Mouse (Mus musculus): ENCODE data around the gene Asic4. TPM values are rescaled to one million over a fixed set of nuclear protein-coding genes. Genes with fewer than 3 reads are reported as not detected.

Gene Asic4
- polyA plus RNA-seq, 1 experiment from 2014 or later = 0.13 TPM

- Histone ChIP-seq H3K27ac (replicated peaks; ENCODE audit: low read depth, low read length) (no peak overlapping the region), H3K4me2 (ENCODE audit: low read depth, severe bottlenecking) (no peak overlapping the region), H3K27me3 (ENCODE audit: control insufficient read depth, insufficient read depth, low read length) (peaks cover 28% of the 10 kb centered on the region), H3K4me3 (ENCODE audit: low read depth, low read length) (no peak overlapping the region), H3K36me3 (ENCODE audit: control insufficient read depth, insufficient read depth, low read length) (no peaks in the 10 kb centered on the region), H3K4me1 (ENCODE audit: control insufficient read depth, insufficient read depth, low read length) (peaks cover 55% of the 10 kb centered on the region), H3K9me3 (ENCODE audit: control insufficient read depth, low read length) (no peaks in the 10 kb centered on the region), H3K9ac (ENCODE audit: low read length) (no peak overlapping the region)
- ATAC-seq (ENCODE audit: insufficient number of reproducible peaks, low FRiP score, low TSS enrichment, low read depth) (no peak), DNase-seq (ENCODE audit: low spot score) (no peak)
- WGBS = 69% methylated on average over 3 of the region's 3 CpGs
These were observed 5.2 kb downstream of the Asic4 start for GRCm38 (mm10) chr1:75455433-75455832.

- Histone ChIP-seq H3K9me3 (ENCODE audit: control insufficient read depth, low read length) (no peaks in the 10 kb centered on the region), H3K4me2 (ENCODE audit: low read depth, severe bottlenecking) (no peak overlapping the region), H3K36me3 (ENCODE audit: control insufficient read depth, insufficient read depth, low read length) (no peaks in the 10 kb centered on the region), H3K9ac (ENCODE audit: low read length) (no peak overlapping the region), H3K4me1 (ENCODE audit: control insufficient read depth, insufficient read depth, low read length) (peaks cover 50% of the 10 kb centered on the region), H3K4me3 (ENCODE audit: low read depth, low read length) (no peak overlapping the region), H3K27ac (replicated peaks; ENCODE audit: low read depth, low read length) (no peak overlapping the region), H3K27me3 (ENCODE audit: control insufficient read depth, insufficient read depth, low read length) (peaks cover 23% of the 10 kb centered on the region)
- DNase-seq (ENCODE audit: low spot score) = no peak
- WGBS = 12% methylated on average over 5 of the region's 5 CpGs
- ATAC-seq (ENCODE audit: insufficient number of reproducible peaks, low FRiP score, low TSS enrichment, low read depth) = no peak
These were observed 5.7 kb downstream of the Asic4 start for GRCm38 (mm10) chr1:75455948-75456347.

- Histone ChIP-seq H3K27me3 (ENCODE audit: control insufficient read depth, insufficient read depth, low read length) (peaks cover 15% of the 10 kb centered on the region), H3K9me3 (ENCODE audit: control insufficient read depth, low read length) (no peaks in the 10 kb centered on the region), H3K4me1 (ENCODE audit: control insufficient read depth, insufficient read depth, low read length) (peaks cover 48% of the 10 kb centered on the region), H3K36me3 (ENCODE audit: control insufficient read depth, insufficient read depth, low read length) (no peaks in the 10 kb centered on the region), H3K4me3 (ENCODE audit: low read depth, low read length) (no peak overlapping the region), H3K27ac (replicated peaks; ENCODE audit: low read depth, low read length) (no peak overlapping the region), H3K4me2 (ENCODE audit: low read depth, severe bottlenecking) (no peak overlapping the region), H3K9ac (ENCODE audit: low read length) (no peak overlapping the region)
- DNase-seq (ENCODE audit: low spot score) (peak; percentile 69), ATAC-seq (ENCODE audit: insufficient number of reproducible peaks, low FRiP score, low TSS enrichment, low read depth) (no peak)
- 1% methylated on average over 14 of the region's 14 CpGs for WGBS
These were observed 6.7 kb downstream of the Asic4 start for GRCm38 (mm10) chr1:75456746-75457564.

- H3K9ac ChIP-seq (ENCODE audit: low read length) = no peak overlapping the region
- no peak overlapping the region for H3K27ac ChIP-seq (replicated peaks; ENCODE audit: low read depth, low read length)
- ATAC-seq (ENCODE audit: insufficient number of reproducible peaks, low FRiP score, low TSS enrichment, low read depth) (0 out of 2 replicates have a peak, but pooled peaks have one; percentile 2), DNase-seq (ENCODE audit: low spot score) (no peak)
- H3K4me3 ChIP-seq (ENCODE audit: low read depth, low read length) = no peak overlapping the region
- WGBS = 0% methylated on average over 9 of the region's 10 CpGs
- H3K4me2 ChIP-seq (ENCODE audit: low read depth, severe bottlenecking) = peak overlapping the region; percentile 63; the same call in 1 of the 2 replicates
- H3K9me3 ChIP-seq (ENCODE audit: control insufficient read depth, low read length) = no peaks in the 10 kb centered on the region
- H3K36me3 ChIP-seq (ENCODE audit: control insufficient read depth, insufficient read depth, low read length) = no peaks in the 10 kb centered on the region
- peaks cover 48% of the 10 kb centered on the region for H3K4me1 ChIP-seq (ENCODE audit: control insufficient read depth, insufficient read depth, low read length)
- H3K27me3 ChIP-seq (ENCODE audit: control insufficient read depth, insufficient read depth, low read length) = peaks cover 9% of the 10 kb centered on the region
These were observed 7.4 kb downstream of the Asic4 start for GRCm38 (mm10) chr1:75457710-75458024.

GRCm38 (mm10) chr1:75458025-75458788 lies 8.0 kb downstream of the Asic4 start:
- Histone ChIP-seq H3K4me1 (ENCODE audit: control insufficient read depth, insufficient read depth, low read length) (peaks cover 44% of the 10 kb centered on the region), H3K27me3 (ENCODE audit: control insufficient read depth, insufficient read depth, low read length) (peaks cover 9% of the 10 kb centered on the region), H3K9ac (ENCODE audit: low read length) (peak overlapping the region; percentile 43), H3K36me3 (ENCODE audit: control insufficient read depth, insufficient read depth, low read length) (no peaks in the 10 kb centered on the region), H3K4me2 (ENCODE audit: low read depth, severe bottlenecking) (peak overlapping the region; percentile 63), H3K27ac (replicated peaks; ENCODE audit: low read depth, low read length) (no peak overlapping the region), H3K9me3 (ENCODE audit: control insufficient read depth, low read length) (no peaks in the 10 kb centered on the region), H3K4me3 (ENCODE audit: low read depth, low read length) (peak overlapping the region; percentile 25)
- DNase-seq (ENCODE audit: low spot score) = peak; percentile 60
- ATAC-seq (ENCODE audit: insufficient number of reproducible peaks, low FRiP score, low TSS enrichment, low read depth) = peak; percentile 74; the same call in 1 of the 2 replicates
- WGBS = 1% methylated on average over 37 of the region's 42 CpGs

GRCm38 (mm10) chr1:75458789-75459684 lies 8.8 kb downstream of the Asic4 start:
- Histone ChIP-seq H3K9ac (ENCODE audit: low read length) (peak overlapping the region; percentile 43), H3K4me1 (ENCODE audit: control insufficient read depth, insufficient read depth, low read length) (peaks cover 37% of the 10 kb centered on the region), H3K4me2 (ENCODE audit: low read depth, severe bottlenecking) (peak overlapping the region; percentile 63), H3K36me3 (ENCODE audit: control insufficient read depth, insufficient read depth, low read length) (no peaks in the 10 kb centered on the region), H3K27me3 (ENCODE audit: control insufficient read depth, insufficient read depth, low read length) (peaks cover 9% of the 10 kb centered on the region), H3K4me3 (ENCODE audit: low read depth, low read length) (peak overlapping the region; percentile 25), H3K9me3 (ENCODE audit: control insufficient read depth, low read length) (no peaks in the 10 kb centered on the region), H3K27ac (replicated peaks; ENCODE audit: low read depth, low read length) (no peak overlapping the region)
- ATAC-seq (ENCODE audit: insufficient number of reproducible peaks, low FRiP score, low TSS enrichment, low read depth) = no peak
- no peak for DNase-seq (ENCODE audit: low spot score)
- WGBS = 11% methylated on average over 23 of the region's 23 CpGs

- H3K4me1 ChIP-seq (ENCODE audit: control insufficient read depth, insufficient read depth, low read length) = peaks cover 29% of the 10 kb centered on the region
- H3K4me3 ChIP-seq (ENCODE audit: low read depth, low read length) = no peak overlapping the region
- DNase-seq (ENCODE audit: low spot score) = no peak
- ATAC-seq (ENCODE audit: insufficient number of reproducible peaks, low FRiP score, low TSS enrichment, low read depth) = no peak
- peaks cover 9% of the 10 kb centered on the region for H3K27me3 ChIP-seq (ENCODE audit: control insufficient read depth, insufficient read depth, low read length)
- WGBS = 86% methylated on average over 7 of the region's 7 CpGs
- no peaks in the 10 kb centered on the region for H3K36me3 ChIP-seq (ENCODE audit: control insufficient read depth, insufficient read depth, low read length)
- H3K9ac ChIP-seq (ENCODE audit: low read length) = no peak overlapping the region
- no peak overlapping the region for H3K4me2 ChIP-seq (ENCODE audit: low read depth, severe bottlenecking)
- no peaks in the 10 kb centered on the region for H3K9me3 ChIP-seq (ENCODE audit: control insufficient read depth, low read length)
- H3K27ac ChIP-seq (replicated peaks; ENCODE audit: low read depth, low read length) = no peak overlapping the region
These were observed 10.1 kb downstream of the Asic4 start for GRCm38 (mm10) chr1:75460297-75460696.

- whole genome bisulfite sequencing = 40% methylated on average over 1 of the region's 1 CpGs
- no peak for DNase-seq (ENCODE audit: low spot score)
These were observed 12.4 kb downstream of the Asic4 start for GRCm38 (mm10) chr1:75462636-75463035.

More at GRCm38 (mm10) chr1:75462636-75463035, 12.4 kb downstream of the Asic4 start:
- ATAC-seq (ENCODE audit: insufficient number of reproducible peaks, low FRiP score, low TSS enrichment, low read depth) = no peak
- Histone ChIP-seq H3K27ac (replicated peaks; ENCODE audit: low read depth, low read length) (no peak overlapping the region), H3K27me3 (ENCODE audit: control insufficient read depth, insufficient read depth, low read length) (peaks cover 6% of the 10 kb centered on the region; the same call in 1 of the 2 replicates), H3K4me2 (ENCODE audit: low read depth, severe bottlenecking) (no peak overlapping the region), H3K4me3 (ENCODE audit: low read depth, low read length) (no peak overlapping the region), H3K9ac (ENCODE audit: low read length) (no peak overlapping the region), H3K36me3 (ENCODE audit: control insufficient read depth, insufficient read depth, low read length) (no peaks in the 10 kb centered on the region), H3K4me1 (ENCODE audit: control insufficient read depth, insufficient read depth, low read length) (peaks cover 11% of the 10 kb centered on the region), H3K9me3 (ENCODE audit: control insufficient read depth, low read length) (no peaks in the 10 kb centered on the region)
